Mouse (Mus musculus): ENCODE data around the gene Pld6. TPM values are rescaled to one million over a fixed set of nuclear protein-coding genes. Genes with fewer than 3 reads are reported as not detected.
"Not testable (repeated sequence)": the region's sequence is repeated elsewhere in the genome, so short reads cannot be mapped to it uniquely, and the experiment has no call there.

The Pld6 gene
- polyA plus RNA-seq, 1 experiment from 2014 or later = 6.7 TPM

DNA sequence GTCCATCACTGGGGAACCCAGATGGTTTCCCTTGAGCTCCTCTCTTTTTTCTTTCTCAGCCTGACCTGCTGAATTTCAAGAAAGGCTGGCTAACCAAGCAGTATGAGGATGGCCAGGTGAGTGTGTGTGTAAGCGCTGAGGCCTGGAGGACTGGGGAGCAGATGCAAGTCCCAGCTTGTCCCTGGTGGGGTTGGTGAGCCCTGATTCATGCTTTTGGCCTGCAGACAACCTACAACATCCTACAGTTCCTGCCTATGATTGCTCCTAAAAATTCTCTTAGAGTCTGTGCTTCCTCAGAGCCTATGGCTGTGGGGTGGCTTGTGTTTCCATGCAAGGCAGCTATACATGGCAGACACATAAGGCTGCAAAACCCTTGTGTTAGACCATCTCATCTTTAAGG, 43.7 kb downstream of the Pld6 start:
- H3K9ac ChIP-seq (replicated peaks; ENCODE audit: low read depth, low read length) = no peak overlapping the region
- H3K4me3 ChIP-seq (replicated peaks; ENCODE audit: low read length) = no peak overlapping the region
- H3K27me3 ChIP-seq (replicated peaks; ENCODE audit: control insufficient read depth, insufficient read depth, low read length) = no peaks in the 10 kb centered on the region
- no peak overlapping the region for H3K27ac ChIP-seq (ENCODE audit: low read length)
- 96% methylated on average over 1 of the region's 1 CpGs for WGBS
- no peaks in the 10 kb centered on the region for H3K9me3 ChIP-seq (ENCODE audit: control insufficient read depth, low read length)
- H3K4me2 ChIP-seq (ENCODE audit: low read length) = no peak overlapping the region
- H3K4me1 ChIP-seq (replicated peaks; ENCODE audit: control insufficient read depth, insufficient read depth, low read length) = no peaks in the 10 kb centered on the region
- H3K36me3 ChIP-seq (ENCODE audit: control insufficient read depth, insufficient read depth) = peaks cover 35% of the 10 kb centered on the region
- no peak for ATAC-seq

DNA sequence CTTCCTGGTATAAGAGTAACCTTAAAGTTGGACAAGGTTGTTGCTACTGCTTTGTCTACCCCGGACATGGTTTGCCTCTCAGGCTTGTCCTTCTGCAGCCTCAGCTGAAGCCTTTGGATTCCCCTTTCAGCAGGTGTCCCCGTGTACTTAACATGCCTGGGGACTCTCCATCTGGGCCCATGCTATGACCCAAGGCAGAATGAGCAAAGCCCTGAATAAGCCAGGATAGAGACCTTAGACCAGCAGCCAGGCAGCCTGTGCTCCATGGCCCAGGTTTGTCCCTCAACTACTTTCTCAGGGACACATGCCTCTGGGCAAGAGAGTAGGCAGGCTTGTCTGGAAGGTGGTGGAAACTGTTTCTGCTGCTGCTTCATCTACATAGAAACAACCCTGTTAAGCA, 44.1 kb downstream of the Pld6 start:
- 98% methylated on average over 2 of the region's 2 CpGs for WGBS
- Histone ChIP-seq H3K4me2 (ENCODE audit: low read length) (no peak overlapping the region), H3K4me1 (replicated peaks; ENCODE audit: control insufficient read depth, insufficient read depth, low read length) (no peaks in the 10 kb centered on the region), H3K27ac (ENCODE audit: low read length) (no peak overlapping the region), H3K27me3 (replicated peaks; ENCODE audit: control insufficient read depth, insufficient read depth, low read length) (no peaks in the 10 kb centered on the region), H3K36me3 (ENCODE audit: control insufficient read depth, insufficient read depth) (peaks cover 34% of the 10 kb centered on the region), H3K4me3 (replicated peaks; ENCODE audit: low read length) (no peak overlapping the region), H3K9me3 (ENCODE audit: control insufficient read depth, low read length) (no peaks in the 10 kb centered on the region), H3K9ac (replicated peaks; ENCODE audit: low read depth, low read length) (no peak overlapping the region)
- no peak for ATAC-seq

DNA sequence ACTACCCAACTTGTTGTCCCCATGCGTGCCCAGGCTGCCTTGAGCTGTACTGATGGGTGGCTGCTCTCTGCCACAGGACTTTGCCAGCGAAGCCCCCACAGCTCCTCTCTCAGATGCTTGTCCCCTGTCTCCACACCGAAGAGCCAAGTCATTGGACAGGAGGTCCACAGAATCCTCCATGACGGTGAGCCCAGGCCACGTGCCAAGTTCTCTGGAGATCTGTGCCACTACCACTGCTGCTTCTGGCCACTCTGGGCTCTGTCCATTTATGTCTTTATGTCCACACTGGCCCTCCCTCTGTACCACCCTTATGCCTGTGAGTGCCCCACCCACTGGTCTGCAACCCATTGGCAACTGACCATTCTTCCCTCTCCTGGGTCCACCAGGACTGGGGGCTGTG, 45.5 kb downstream of the Pld6 start:
- H3K36me3 ChIP-seq (ENCODE audit: control insufficient read depth, insufficient read depth) = peaks cover 44% of the 10 kb centered on the region
- WGBS = 96% methylated on average over 5 of the region's 5 CpGs
- H3K4me3 ChIP-seq (replicated peaks; ENCODE audit: low read length) = no peak overlapping the region
- no peaks in the 10 kb centered on the region for H3K4me1 ChIP-seq (replicated peaks; ENCODE audit: control insufficient read depth, insufficient read depth, low read length)
- H3K27ac ChIP-seq (ENCODE audit: low read length) = no peak overlapping the region
- no peak overlapping the region for H3K9ac ChIP-seq (replicated peaks; ENCODE audit: low read depth, low read length)
- H3K9me3 ChIP-seq (ENCODE audit: control insufficient read depth, low read length) = no peaks in the 10 kb centered on the region
- no peak for ATAC-seq
- H3K4me2 ChIP-seq (ENCODE audit: low read length) = no peak overlapping the region
- H3K27me3 ChIP-seq (replicated peaks; ENCODE audit: control insufficient read depth, insufficient read depth, low read length) = no peaks in the 10 kb centered on the region

DNA sequence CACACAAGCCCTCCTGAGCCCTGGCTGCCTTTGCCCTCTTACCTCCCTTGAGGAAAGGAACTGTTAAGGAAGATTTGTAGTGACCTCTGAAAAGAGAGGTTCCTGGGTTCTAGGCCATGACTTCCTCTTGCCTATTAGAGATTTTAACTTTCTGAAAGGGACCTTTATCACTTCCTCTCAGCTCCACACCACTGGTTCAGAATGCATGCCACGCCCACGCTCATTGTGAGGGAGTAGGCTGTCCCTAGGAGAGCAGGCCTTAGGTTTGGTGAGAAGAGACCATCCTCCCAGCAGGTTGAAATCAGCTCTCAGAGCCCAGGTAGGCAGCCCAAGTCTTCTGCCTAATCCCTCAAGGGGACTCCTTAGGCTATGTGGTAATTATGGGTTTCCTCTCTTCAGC, 47.4 kb downstream of the Pld6 start:
- H3K36me3 ChIP-seq (ENCODE audit: control insufficient read depth, insufficient read depth) = peaks cover 44% of the 10 kb centered on the region
- no peak overlapping the region for H3K9ac ChIP-seq (replicated peaks; ENCODE audit: low read depth, low read length)
- no peak overlapping the region for H3K4me2 ChIP-seq (ENCODE audit: low read length)
- no peaks in the 10 kb centered on the region for H3K4me1 ChIP-seq (replicated peaks; ENCODE audit: control insufficient read depth, insufficient read depth, low read length)
- 94% methylated on average over 2 of the region's 2 CpGs for WGBS
- H3K27ac ChIP-seq (ENCODE audit: low read length) = no peak overlapping the region
- H3K9me3 ChIP-seq (ENCODE audit: control insufficient read depth, low read length) = no peaks in the 10 kb centered on the region
- no peak for ATAC-seq
- H3K4me3 ChIP-seq (replicated peaks; ENCODE audit: low read length) = no peak overlapping the region
- H3K27me3 ChIP-seq (replicated peaks; ENCODE audit: control insufficient read depth, insufficient read depth, low read length) = no peaks in the 10 kb centered on the region

DNA sequence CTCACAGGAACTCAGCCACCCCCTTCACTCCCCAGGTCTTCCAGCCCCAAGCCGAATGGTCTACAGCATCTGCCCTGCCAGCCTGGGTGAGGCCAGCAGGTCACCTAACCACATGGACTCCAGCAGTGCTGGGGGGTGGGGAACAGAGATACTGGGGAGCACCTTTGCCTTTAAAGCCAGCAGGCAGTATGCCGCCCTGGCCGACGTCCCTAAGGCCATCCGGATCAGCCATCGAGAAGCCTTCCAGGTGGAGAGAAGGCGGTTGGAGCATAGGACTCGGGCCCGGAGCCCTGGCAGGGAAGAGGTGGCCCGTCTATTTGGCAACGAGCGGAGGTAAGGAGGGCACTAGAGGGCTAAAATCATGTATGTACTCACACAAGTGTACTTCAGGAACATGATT, 50.2 kb downstream of the Pld6 start:
- peaks cover 2% of the 10 kb centered on the region; the same call in 1 of the 2 replicates for H3K4me1 ChIP-seq (replicated peaks; ENCODE audit: control insufficient read depth, insufficient read depth, low read length)
- no peaks in the 10 kb centered on the region for H3K9me3 ChIP-seq (ENCODE audit: control insufficient read depth, low read length)
- no peak overlapping the region for H3K4me3 ChIP-seq (replicated peaks; ENCODE audit: low read length)
- ATAC-seq = no peak
- peaks cover 21% of the 10 kb centered on the region; the same call in 1 of the 2 replicates for H3K36me3 ChIP-seq (ENCODE audit: control insufficient read depth, insufficient read depth)
- no peak overlapping the region for H3K4me2 ChIP-seq (ENCODE audit: low read length)
- H3K9ac ChIP-seq (replicated peaks; ENCODE audit: low read depth, low read length) = no peak overlapping the region
- 96% methylated on average over 12 of the region's 12 CpGs for WGBS
- no peak overlapping the region for H3K27ac ChIP-seq (ENCODE audit: low read length)
- H3K27me3 ChIP-seq (replicated peaks; ENCODE audit: control insufficient read depth, insufficient read depth, low read length) = no peaks in the 10 kb centered on the region

DNA sequence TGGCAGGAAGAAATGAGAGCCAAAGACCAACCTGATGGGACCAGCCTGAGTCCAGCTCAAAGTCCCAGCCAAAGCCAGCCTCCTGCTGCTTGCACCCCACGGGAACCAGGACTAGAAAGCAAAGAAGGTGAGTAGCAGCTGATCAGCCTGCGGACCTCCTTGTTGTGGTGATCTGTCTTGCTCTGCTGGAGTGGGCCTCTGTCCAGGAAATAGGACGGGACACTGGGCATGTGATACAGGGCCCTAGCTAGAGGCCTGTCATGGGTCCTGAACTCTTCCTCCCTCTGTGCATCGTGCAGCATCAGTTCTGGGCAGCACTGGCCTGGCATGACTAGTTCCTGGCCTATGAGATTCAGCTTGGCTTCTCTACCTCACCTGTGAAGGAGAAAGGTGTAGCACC, 51.5 kb downstream of the Pld6 start:
- not testable (repeated sequence) for H3K9me3 ChIP-seq (ENCODE audit: control insufficient read depth, low read length); H3K4me3 ChIP-seq (replicated peaks; ENCODE audit: low read length); H3K27me3 ChIP-seq (replicated peaks; ENCODE audit: control insufficient read depth, insufficient read depth, low read length); H3K9ac ChIP-seq (replicated peaks; ENCODE audit: low read depth, low read length); H3K4me2 ChIP-seq (ENCODE audit: low read length); ATAC-seq; H3K27ac ChIP-seq (ENCODE audit: low read length); H3K4me1 ChIP-seq (replicated peaks; ENCODE audit: control insufficient read depth, insufficient read depth, low read length)
- H3K36me3 ChIP-seq (ENCODE audit: control insufficient read depth, insufficient read depth) = peaks cover 16% of the 10 kb centered on the region; the same call in 1 of the 2 replicates
- 96% methylated on average over 4 of the region's 4 CpGs for WGBS

DNA sequence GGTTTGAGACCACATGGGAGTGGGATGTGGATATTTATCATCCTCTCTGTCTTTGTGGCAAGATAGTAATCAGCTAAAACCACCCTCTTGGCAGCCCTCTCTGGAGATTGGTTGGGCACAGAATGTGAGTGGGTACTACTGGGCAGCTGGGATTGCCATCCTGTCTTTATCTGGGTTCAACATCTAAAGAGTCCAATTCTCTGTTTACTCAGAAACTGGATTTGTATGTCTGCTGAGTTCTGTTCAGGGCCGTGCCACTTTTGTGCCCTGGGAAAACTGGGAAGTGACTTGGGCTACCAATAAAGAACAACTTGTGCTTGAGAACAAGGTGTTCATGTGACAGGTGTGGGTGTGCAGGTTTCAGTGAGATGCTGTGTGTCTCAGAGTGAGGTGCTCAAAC, 53.1 kb downstream of the Pld6 start:
- ATAC-seq = no peak
- Histone ChIP-seq H3K4me3 (replicated peaks; ENCODE audit: low read length) (no peak overlapping the region), H3K4me1 (replicated peaks; ENCODE audit: control insufficient read depth, insufficient read depth, low read length) (peaks cover 5% of the 10 kb centered on the region), H3K27ac (ENCODE audit: low read length) (no peak overlapping the region), H3K9me3 (ENCODE audit: control insufficient read depth, low read length) (no peaks in the 10 kb centered on the region), H3K36me3 (ENCODE audit: control insufficient read depth, insufficient read depth) (peaks cover 15% of the 10 kb centered on the region), H3K27me3 (replicated peaks; ENCODE audit: control insufficient read depth, insufficient read depth, low read length) (no peaks in the 10 kb centered on the region), H3K9ac (replicated peaks; ENCODE audit: low read depth, low read length) (no peak overlapping the region), H3K4me2 (ENCODE audit: low read length) (no peak overlapping the region)
- WGBS = 92% methylated on average over 1 of the region's 1 CpGs

Other genes starting within 250 kb of the Pld6 start
- 0.11 and 0.77 TPM in 2 replicates for gene Nlrp3, start 246.1 kb downstream of the Pld6 start, polyA plus RNA-seq (2015; fragmentation: Nextera tagmentation; extraction: Ambion mirVana)
- gene Olfr222, start 211.4 kb downstream of the Pld6 start, polyA plus RNA-seq (2015; fragmentation: Nextera tagmentation; extraction: Ambion mirVana) = not detected in 2 replicates
- not detected in 2 replicates for gene Olfr223, start 194.4 kb downstream of the Pld6 start, polyA plus RNA-seq (2015; fragmentation: Nextera tagmentation; extraction: Ambion mirVana)
- gene Mprip, start 126.3 kb downstream of the Pld6 start, polyA plus RNA-seq (2015; fragmentation: Nextera tagmentation; extraction: Ambion mirVana) = 51.7 and 51.9 TPM in 2 replicates
- 44.6 and 51.2 TPM in 2 replicates for gene Flcn, start 22.4 kb upstream of the Pld6 start, polyA plus RNA-seq (2015; fragmentation: Nextera tagmentation; extraction: Ambion mirVana)
- gene Nt5m, start 51.8 kb upstream of the Pld6 start, polyA plus RNA-seq (2015; fragmentation: Nextera tagmentation; extraction: Ambion mirVana) = 52.6 and 56.7 TPM in 2 replicates
- gene Cops3, start 52.2 kb upstream of the Pld6 start, polyA plus RNA-seq (2015; fragmentation: Nextera tagmentation; extraction: Ambion mirVana) = 200 and 212 TPM in 2 replicates
- gene Med9, start 160.6 kb upstream of the Pld6 start, polyA plus RNA-seq (2015; fragmentation: Nextera tagmentation; extraction: Ambion mirVana) = 39.0 and 39.2 TPM in 2 replicates
- 0.51 and 1.1 TPM in 2 replicates for gene Rasd1, start 177.3 kb upstream of the Pld6 start, polyA plus RNA-seq (2015; fragmentation: Nextera tagmentation; extraction: Ambion mirVana)